Mouse (Mus musculus) MEL (cell line): ENCODE results near the gene Gm35315.

Source experiments
- EP300 ChIP-seq, 2 experiments: IDR thresholded peaks; 2 replicates each; pipeline ENCODE4 v1.6.1; 2011; ENCODE audit warnings: improper control_type of control experiment in 2 of 2, low read length in 2 of 2, low read depth in 1 of 2, mild to moderate bottlenecking in 1 of 2
- GATA1 ChIP-seq: IDR thresholded peaks from 2 replicates; pipeline ENCODE4 v1.6.1; 2011; ENCODE audit warnings: low read depth, low read length, improper control_type of control experiment
- KAT2A ChIP-seq: conservative IDR thresholded peaks from 2 replicates; pipeline ENCODE4 v1.6.1; 2012; ENCODE audit warnings: low read depth, low read length, improper control_type of control experiment, inconsistent platforms
- MYB ChIP-seq: IDR thresholded peaks from 2 replicates; pipeline ENCODE4 v1.6.1; 2011; ENCODE audit warnings: mild to moderate bottlenecking, low read depth, low read length, improper control_type of control experiment
- POLR2A ChIP-seq, 2 experiments: IDR thresholded peaks; 2 replicates each; pipeline ENCODE4 v1.6.1; 2011 to 2012; ENCODE audit warnings: low read length in 2 of 2, mild to moderate bottlenecking in 2 of 2, control low read depth in 1 of 2, improper control_type of control experiment in 1 of 2, low read depth in 1 of 2, moderate library complexity in 1 of 2; ENCODE audit not compliant: control insufficient read depth in 1 of 2, insufficient read depth in 1 of 2, poor library complexity in 1 of 2
- SIN3A ChIP-seq: IDR thresholded peaks from 2 replicates; pipeline ENCODE4 v1.6.1; 2012; ENCODE audit warnings: low read length, improper control_type of control experiment, inconsistent platforms
- TCF12 ChIP-seq: IDR thresholded peaks from 2 replicates; pipeline ENCODE4 v1.6.1; 2014; ENCODE audit warnings: low read depth, mild to moderate bottlenecking, inconsistent platforms, low read length, improper control_type of control experiment, moderate library complexity

DNA sequence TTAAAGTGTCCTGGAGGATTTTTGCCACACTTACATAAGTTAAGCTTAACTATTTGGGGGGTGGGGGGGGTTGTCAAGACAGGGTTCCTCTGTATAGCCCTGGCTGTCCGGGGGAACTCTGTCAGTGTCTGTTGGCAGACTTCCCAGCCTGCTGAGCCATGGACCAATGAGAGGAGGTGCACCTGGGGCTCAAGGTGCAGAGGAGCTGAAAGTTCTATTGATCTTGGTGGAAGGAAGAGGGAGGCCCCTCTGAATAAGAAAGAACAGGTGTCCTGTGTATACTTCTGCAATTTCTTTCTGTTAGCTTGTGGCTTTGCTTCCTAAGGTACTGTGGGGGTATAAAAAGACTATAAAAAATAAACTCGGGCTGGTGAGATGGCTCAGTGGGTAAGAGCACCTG, 2.7 kb downstream of the Gm35315 start:
- no peak for TF ChIP-seq KAT2A
- TF ChIP-seq TCF12 = no peak
- no peak for TF ChIP-seq EP300 (IDR thresholded peaks at IDR 0.05; ENCODE audit: low read depth in 1 of 2, low read length in 2 of 2)
- no peak for TF ChIP-seq GATA1
- TF ChIP-seq POLR2A (IDR thresholded peaks at IDR 0.05; ENCODE audit: control insufficient read depth in 1 of 2, insufficient read depth in 1 of 2, low read depth in 1 of 2, low read length in 2 of 2, poor library complexity in 1 of 2) = no peak
- no peak for TF ChIP-seq MYB
- TF ChIP-seq SIN3A = no peak
